Mouse (Mus musculus): ENCODE measurements at regions not wholly inside any gene's neighbourhood (a gene's known extent, or its start where the extent isn't known, plus 50 kb on each side); places are given as distances from the start of the nearest gene placed in this dataset.
A peak's percentile ranks its signal among the peaks of the same experiment; 100 is the strongest.

DNA sequence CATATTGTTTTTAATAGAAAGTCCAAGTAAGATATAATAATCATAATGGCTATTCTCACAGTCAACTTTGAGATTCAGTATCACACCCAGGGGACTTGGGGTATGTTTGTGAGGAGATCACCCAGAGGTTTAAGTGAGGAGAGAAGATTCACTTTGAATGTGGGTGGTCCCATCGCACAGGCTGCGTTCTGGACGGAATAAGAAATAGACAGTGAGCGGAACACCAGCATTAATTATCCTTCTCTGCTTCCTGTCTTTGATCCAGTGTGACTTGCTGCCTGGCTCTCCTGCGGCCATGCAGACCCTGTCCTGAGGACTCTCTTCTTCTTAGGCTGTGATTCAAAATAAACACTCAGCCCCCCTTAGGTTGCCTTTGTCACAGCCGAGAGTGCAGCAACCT, 60.6 kb upstream of the Kras start:
- DNase-seq: no peak

DNA sequence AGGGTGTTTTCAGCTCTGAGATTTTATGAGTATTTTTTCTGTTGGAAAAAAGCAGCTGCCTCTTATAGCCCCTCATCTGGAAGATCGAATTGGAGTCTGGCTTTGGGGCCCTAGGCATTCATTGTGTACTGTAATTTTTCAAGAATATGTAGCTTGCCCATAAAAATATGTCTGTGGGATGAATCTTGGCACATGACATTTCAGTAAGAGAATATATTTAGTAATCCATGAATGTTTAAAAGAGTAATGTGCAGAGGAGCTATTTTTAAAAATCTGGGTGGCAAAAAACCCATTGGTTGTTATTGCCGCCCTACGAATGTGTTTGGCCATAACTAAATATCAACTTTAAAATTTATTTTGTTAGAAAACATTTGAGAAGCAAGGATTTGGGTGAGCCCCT, 59.0 kb upstream of the Kras start:
- no peak for DNase-seq

DNA sequence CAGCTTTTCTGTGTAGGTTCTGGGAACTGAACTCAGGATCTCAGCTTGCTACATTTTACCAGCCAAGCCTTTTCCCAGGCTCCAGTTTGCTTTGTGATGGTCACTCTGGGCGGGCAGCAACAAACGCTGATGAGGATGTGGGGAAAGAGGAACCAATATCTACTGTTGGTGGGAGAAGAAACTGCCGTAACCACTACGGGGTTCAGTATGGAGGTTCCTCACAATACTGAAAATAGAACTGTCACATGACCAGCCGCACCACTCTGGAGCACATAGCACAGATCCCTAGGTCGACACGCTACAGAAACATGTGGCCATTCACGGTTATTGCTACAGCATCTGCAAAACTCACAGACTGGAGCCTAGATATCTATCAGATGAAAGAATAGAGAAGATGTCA, 57.2 kb upstream of the Kras start:
- DNase-seq: no peak

DNA sequence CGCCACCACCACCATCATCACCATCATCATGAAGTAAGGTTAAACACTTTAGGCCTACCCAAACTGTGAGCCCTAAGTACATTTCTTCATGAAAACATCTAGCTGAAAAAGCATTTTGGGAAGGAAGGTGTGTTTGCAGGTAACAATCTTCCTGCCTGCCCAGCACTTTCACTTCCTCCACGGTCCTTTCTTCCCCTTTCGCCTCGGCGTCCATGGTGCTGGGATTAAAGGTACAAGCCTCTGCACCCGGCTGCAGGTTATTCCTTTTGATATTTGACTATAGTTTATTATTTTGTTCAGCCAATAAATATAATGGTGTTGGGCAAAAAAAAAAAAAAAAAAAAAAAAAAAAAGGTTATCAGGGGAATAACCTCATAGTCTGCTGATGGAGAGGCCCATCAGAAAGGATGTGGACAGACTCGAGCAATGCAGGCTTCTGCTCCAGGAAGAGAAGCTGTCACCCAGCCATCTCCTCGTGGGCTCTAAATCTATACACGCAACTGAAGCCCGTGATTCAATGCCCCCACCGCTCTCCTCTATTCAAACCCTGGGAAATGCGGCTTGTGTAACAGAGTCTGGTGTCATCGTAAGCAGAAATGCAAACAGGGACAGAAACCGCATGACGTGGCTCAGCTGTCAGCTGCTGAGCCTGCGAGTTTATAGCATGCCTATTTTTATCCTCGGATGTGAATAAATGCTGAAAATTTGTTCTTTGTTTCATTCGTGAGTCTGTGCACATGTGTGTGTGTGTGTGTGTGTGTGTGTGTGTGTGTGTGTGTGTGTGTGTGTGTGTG, 56.5 kb upstream of the Kras start:
- no peak for DNase-seq

DNA sequence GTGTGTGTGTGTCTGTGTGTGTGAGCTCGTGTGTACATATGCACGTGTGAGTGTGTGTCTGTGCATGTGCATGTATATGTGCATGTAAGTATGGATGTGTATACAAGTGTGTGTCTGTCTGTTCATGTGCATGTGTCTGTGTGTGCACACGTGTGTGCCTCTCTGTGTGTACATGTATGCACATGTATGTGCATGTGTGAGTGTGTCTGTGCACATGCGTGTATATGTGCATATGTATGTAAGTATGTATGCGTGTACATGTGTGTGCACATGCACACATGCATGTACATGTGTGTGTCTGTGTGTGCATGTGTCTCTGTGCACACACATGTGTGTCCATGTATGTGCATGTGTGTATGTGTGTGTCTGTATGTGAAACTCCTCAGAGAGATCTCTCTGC, 55.6 kb upstream of the Kras start:
- DNase-seq: no peak

DNA sequence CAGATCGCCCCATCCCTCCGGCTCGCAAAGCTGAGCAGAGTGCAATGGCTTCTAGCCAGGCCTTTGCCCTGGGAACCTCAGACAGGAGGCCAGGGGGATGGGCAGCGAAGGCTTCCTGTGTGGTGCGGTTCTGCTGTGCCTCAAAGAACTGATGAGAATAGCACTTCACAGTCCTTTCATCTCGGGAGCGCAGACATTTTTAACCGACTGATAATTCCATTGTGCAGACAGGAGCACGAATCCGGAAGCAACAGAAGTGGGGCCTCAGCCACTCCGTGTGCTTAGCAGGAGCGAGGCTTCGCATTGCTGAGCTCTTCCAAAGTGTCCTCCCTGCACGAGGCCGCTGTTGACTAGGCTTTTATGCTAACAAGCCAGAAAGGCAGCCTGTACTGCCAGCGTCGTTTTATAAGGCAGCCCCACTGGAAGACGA, 53.6 kb upstream of the Kras start:
- peak; percentile 30 to 35 for DNase-seq

DNA sequence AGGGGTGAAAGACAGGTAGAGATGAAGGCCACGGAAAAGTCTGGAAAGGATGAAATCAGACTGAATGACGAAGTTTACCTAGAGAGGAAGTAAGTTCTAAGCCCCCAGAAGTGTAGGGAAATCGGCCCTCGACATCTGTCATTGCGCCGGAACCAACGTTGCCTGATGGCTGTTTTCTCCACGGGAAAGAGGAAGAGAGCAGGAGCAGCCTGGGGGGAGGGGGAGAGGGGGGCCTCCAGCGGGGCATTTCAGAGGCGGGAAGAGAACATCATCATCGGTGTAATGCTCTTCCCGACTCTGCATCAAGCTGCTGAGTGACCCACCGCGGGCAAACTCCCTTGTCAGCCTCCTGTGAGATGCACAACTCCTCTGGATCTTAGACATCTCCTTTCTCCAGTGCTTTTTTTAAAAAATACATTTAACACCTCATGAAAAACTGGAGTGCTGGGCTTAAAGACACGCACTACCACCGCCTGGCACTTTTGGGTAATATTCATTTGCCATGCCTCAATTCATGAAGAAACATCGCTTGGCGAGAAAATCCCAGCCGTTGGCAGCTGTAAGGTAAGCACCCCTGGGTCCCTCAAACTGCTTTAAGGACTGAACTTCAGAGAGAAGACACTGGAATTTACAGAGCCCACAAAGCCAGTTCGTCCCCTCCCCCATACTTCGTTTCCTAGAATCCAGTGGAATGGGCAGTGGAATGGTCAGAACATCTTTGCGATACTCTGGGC, 53.0 kb upstream of the Kras start:
- no peak for DNase-seq

DNA sequence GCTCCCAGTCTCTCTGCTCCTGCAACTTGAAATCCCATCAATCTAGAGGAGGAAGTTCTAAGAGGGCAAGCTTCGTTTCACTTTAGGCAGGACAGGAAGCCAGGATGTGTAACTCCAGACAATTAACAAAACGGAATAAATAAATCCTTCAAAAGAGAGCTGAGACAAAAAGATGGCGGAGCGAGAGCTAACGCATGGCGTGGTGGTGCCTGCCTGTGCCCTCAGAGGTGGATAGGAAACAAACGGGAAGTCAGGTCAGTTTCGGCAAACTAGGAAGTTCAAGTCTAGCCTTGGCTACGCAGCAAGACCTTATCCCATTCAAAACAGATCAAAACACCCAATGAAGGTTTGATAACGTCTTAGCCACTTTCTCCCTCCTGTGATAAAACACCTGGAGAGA, 52.1 kb upstream of the Kras start:
- no peak for DNase-seq

DNA sequence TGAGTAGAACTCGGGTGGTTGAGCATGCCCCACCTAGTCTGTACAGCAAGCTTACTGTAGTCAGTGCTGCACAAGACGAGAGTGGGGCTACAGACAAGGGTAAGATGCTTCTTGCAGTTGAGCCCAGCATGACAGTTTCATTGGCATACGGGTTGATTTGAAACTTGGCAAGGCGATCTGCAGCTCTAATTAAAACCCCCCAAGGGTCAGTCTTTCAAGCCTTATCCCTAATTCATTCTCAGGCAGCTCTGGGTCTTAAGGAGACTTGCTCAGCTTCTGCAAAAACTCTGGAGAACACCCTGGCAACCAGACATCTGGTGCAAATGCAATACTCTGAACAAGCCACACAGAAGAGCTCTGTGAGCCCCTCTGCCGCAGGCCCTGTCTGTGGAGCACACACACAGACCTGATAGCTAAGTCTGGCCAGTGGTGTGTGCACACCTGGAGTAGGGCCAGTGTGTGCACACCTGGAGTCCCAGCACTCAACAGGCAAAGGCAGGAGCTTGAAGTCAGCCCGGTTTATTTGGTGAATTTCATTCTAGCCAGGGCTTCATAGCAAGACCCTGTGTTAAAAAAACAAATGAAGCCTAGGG, 50.3 kb upstream of the Kras start:
- no peak for DNase-seq
